Mouse (Mus musculus): ENCODE measurements at regions not wholly inside any gene's neighbourhood (a gene's known extent, or its start where the extent isn't known, plus 50 kb on each side); places are given as distances from the start of the nearest gene placed in this dataset.

DNA sequence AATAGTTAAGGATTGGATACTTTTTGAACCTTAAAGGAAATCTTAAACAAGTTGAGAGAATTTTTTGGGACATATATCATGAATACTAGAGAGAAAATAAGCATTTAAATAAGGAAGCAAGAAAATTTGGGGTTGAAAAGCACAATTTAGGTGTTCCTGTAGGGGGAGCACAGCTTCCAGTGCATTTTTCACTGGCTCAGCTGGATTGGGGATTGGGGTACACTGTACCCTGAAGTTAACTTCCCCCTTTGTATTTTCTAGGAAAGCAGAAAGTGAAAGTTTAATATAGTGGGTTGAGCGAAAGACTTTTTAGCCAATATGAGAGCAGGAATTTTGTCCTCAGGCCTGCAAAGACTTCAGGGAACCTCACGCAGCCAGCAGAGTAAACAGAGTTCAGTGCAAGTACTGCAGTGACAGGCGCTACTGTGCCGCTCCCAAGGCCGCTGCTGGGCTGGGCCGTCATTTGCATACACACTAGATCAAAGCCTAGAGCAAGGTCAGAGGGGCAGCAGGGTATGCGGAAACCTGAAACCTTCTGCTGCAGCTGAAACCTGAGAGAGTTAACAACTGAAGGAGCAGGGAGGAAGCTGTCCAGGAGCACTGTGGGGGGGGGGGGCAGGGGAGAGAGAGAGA lies 1111.4 kb downstream of the H2al1n start:
- peak; percentile 87 for ATAC-seq (replicated peaks; ENCODE audit: poor library complexity, severe bottlenecking)

DNA sequence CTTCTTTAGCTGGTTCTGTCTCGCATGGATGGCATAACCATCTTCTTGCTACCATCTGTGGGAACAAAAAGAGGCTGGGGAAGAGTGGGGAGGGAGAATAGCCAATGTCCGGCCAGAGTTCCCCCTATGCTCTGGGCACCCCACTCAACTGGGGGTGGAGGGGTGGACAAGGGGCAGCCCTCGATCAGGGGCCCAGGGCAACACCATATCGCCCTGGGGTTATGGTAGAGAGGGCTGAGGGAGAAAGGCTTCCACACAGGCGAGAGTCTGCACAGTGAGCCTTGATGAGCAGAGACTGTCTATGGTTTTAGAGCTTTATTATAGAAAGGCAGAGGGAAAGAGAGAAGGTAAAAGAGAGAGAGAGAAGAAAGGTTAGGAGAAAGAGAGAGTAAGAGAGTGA lies 1112.0 kb downstream of the H2al1n start:
- no peak for ATAC-seq (replicated peaks; ENCODE audit: poor library complexity, severe bottlenecking)

DNA sequence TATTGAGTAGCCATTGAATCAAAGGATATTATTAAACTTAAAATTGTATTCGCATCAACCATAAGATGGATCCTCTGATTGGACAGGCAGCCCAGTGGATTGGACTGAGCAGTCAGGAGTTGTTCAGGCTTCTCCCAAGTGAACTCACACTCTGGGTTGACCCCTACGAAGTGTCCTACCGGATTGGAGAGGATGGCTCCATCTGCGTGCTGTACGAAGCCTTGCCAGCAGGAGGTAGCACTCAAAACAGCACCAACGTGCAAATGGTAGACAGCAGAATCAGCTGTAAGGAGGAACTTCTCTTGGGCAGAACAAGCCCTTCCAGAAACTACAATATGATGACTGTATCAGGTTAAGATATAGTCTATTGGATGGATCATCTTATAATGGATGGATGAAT lies 1154.2 kb downstream of the H2al1n start:
- ATAC-seq (replicated peaks; ENCODE audit: poor library complexity, severe bottlenecking): peak; percentile 97
